Mouse (Mus musculus) adrenal gland, adult 8-10 months (tissue): ENCODE measurements at regions not wholly inside any gene's neighbourhood (a gene's known extent, or its start where the extent isn't known, plus 50 kb on each side); places are given as distances from the start of the nearest gene placed in this dataset.

Experiments used
- DNase-seq: peaks from one replicate; pipeline ENCODE4 v3.0.0; 2022

DNA sequence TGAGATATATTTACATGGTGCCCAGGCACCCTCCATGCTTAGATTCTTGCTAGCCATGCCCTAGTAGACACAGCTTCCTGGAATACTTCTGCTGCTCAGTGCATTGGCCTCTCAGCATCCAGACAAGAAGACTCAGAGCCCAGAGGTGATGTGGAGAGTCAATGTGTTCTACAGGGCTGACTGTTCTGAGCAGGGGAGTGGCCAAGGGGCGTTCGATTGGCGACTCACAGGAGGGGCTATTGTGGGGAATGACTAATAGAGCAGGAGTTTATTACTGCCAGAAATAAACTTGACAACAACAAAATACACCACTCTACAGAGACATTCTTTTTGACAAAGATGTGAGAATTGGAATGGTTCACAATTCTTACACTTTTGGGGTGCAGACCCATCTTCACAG is 156.3 kb downstream of the Mtx2 start:
- DNase-seq = no peak

- no peak for DNase-seq
These were observed 168.2 kb downstream of the Mtx2 start for GRCm38 (mm10) chr2:74993802-74994201.

- no peak for DNase-seq
These were observed 169.4 kb downstream of the Mtx2 start for GRCm38 (mm10) chr2:74994998-74995397.

GRCm38 (mm10) chr2:74997736-74998135 is 172.1 kb downstream of the Mtx2 start:
- no peak for DNase-seq

GRCm38 (mm10) chr2:75000368-75000796 is 174.8 kb downstream of the Mtx2 start:
- DNase-seq = no peak

GRCm38 (mm10) chr2:75002562-75002961 is 177.0 kb downstream of the Mtx2 start:
- DNase-seq = peak; percentile 49

- no peak for DNase-seq
These were observed 182.5 kb downstream of the Mtx2 start for GRCm38 (mm10) chr2:75008116-75008515.

GRCm38 (mm10) chr2:75010647-75011046 is 185.0 kb downstream of the Mtx2 start:
- DNase-seq = no peak

GRCm38 (mm10) chr2:75012046-75012445 is 186.4 kb downstream of the Mtx2 start:
- no peak for DNase-seq

- DNase-seq = no peak
These were observed 189.6 kb downstream of the Mtx2 start for GRCm38 (mm10) chr2:75014994-75015728.

DNA sequence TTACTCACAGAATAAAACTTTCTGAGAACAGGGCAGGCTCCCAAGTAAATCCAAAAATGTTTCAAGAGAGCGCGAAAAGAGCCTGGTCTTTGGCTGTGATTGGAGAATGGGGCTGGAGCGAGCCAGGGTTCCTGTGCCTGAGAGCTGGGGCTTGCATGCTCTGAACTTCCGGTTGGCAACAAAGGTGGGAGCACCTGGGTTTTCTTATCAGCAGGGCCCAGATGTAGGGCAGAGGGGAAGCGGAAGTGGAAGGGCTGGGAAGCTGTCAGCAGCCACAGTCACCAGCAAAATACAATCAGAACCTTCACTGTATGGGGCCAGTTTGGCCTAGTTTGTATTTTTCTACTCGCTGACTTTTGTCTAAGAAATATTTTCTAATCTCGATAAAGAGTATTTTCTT is 193.9 kb downstream of the Mtx2 start:
- DNase-seq = peak; percentile 6

GRCm38 (mm10) chr2:75021639-75022038 is 196.0 kb downstream of the Mtx2 start:
- DNase-seq = peak; percentile 17

DNA sequence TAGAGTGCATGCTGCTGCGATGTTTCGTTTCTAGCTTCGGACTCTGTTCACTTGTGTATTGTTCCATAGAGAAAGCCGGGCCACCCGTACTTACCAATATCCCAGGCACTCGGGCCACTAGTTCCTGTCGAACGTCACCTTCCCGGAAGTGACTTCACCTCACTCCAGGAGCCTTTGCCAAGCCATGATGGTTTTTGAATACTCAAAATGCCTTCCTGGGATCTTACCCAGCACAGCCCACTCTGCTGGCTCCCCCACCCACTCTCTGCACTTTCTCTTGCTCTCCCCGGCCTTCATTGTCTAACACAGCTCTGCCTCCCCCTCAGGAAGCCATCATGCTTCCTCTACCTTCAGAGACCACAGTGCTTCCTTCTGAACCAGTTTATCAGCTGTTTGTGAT is 202.5 kb downstream of the Mtx2 start:
- DNase-seq = no peak

GRCm38 (mm10) chr2:75029089-75029693 is 203.6 kb downstream of the Mtx2 start:
- no peak for DNase-seq

- DNase-seq = no peak
These were observed 209.1 kb downstream of the Mtx2 start for GRCm38 (mm10) chr2:75034708-75035107.

DNA sequence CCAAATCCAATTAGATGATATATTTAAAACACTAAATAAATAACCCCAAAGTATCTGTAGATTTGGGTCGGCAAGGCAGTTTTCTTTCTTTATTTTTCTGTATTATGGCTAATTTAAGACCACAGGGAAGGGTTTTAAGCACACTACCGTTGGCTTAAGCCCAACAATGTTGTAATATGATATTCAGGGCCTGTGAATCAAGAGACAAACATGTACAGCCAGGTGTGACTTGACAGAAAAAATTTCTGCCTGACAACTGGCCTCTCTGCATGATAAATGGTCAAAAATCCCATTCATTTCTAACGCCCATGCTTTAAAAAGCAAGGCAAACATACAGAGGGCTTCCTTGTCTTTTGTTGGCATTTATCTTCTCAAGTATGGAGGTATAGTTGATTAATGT is 213.5 kb downstream of the Mtx2 start:
- no peak for DNase-seq

DNA sequence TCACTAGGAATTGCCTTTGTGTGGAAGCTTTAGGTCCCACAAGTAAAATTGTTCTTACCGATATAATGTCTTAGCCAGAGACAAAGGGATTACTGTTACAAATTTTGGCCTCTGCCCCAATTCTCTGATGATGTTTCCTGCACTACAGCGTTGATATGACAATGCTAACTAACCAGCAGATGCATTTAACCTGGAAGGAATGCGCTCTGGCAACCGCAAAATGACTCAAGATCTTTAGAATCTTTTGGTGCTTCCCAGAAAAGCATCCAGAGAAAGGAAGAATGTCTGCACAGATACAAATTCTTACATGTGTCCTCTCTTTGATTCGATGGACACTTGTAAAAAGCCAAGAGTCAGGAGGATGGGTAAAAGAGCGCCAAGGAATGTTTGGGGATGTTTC is 221.3 kb downstream of the Mtx2 start:
- no peak for DNase-seq

- DNase-seq = no peak
These were observed 222.5 kb downstream of the Mtx2 start for GRCm38 (mm10) chr2:75048071-75048470.

GRCm38 (mm10) chr2:75054474-75055186 is 229.0 kb downstream of the Mtx2 start:
- DNase-seq = no peak

DNA sequence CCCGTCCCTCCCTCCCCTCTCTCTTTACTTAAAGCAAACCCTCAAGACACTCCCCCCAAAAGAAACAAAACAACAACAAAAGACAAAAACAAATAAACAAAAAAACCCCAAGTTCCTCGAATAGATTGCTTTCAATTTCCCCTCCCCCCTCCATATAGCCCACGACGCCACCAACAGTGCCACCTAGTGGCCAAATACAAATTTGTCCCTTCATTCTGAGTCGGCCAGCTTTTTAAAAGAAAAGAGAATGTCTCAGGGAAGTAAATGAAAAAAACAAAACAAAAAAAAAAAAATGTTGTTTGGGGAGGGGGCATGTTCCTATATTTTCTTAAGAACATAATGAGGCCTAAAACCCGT is 229.6 kb downstream of the Mtx2 start:
- no peak for DNase-seq

- no peak for DNase-seq
These were observed 235.4 kb downstream of the Mtx2 start for GRCm38 (mm10) chr2:75061009-75061408.

DNA sequence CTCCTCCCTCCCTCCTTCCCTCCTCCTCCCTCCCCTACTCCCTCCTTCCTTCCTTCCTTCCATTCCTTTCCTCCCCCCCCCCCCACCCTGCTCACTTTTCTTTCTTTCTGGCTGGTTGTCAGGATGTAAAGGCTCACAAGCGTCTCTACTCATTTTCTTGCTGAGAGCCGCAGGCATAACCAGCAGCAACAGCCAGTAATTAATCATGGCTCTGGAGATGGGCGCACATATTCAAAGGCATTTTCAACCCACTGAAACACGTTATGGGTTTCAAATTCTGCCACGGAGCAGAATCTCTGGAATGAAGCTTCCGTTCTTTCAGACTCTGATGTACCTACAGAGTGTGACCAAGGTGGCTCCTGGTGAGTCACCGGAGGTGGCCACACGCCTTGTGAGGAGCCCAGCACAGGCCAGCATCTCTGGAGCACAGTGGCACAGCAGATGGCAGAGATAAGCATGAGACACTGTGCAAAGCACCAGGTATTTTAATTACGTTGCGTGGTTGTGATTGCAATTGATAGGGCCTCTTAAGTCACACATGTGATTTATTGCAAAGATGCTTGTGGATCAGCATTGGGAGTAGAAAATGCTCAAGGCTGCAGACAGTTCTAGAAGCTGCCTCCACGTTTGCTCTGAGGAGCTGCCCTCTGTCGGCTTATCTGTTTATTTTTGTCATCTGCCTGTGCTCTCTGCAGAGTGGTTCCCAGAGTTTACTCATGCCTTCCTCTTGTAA is 236.0 kb downstream of the Mtx2 start:
- no peak for DNase-seq

GRCm38 (mm10) chr2:75062189-75062510 is 236.5 kb downstream of the Mtx2 start:
- DNase-seq = no peak
